27 mouse cellular contexts compared by ENCODE assay signal in genomic region chr16:94484752-94485535, GRCm38 (mm10). TPM values are rescaled to one million over a fixed set of nuclear protein-coding genes. Genes with fewer than 3 reads are reported as not detected.
A peak's percentile ranks its signal among the peaks of the same experiment; 100 is the strongest.
DNase-seq lines count a peak whose midpoint lies in the region; ATAC-seq and TF ChIP-seq lines count a peak whose summit lies in the region.
"Had no signal": no experiment of that assay in that cellular context is flagged by ENCODE, and none has a peak within 500 bp of the region (broad histone marks: within the 10 kb centered on the region; RNA-seq: fewer than 3 reads in every experiment).

No protein-coding gene starts in this region.

- no peak for TF ChIP-seq POLR2A in thymus, adult 2 months (IDR thresholded peaks at IDR 0.05; ENCODE audit: control insufficient read depth, extremely low read depth, insufficient read depth, low read length, poor library complexity)
- no peak for TF ChIP-seq POLR2A in CH12.LX (IDR thresholded peaks at IDR 0.05; ENCODE audit: low read depth, low read length)

- in situ Hi-C loops in CH12.LX (cut with MboI; ENCODE audit: low pct_ligation_motif_present, low pct_unique_long_range_greater_than_20kb, low sequenced_read_pairs): no loop called here

- H3K4me1 ChIP-seq in thymus, adult 2 months (replicated peaks; ENCODE audit: control insufficient read depth, insufficient read depth, low read length): 0 out of 2 replicates have a peak, but pooled peaks cover 2% of the 10 kb centered on the region
- H3K4me1 ChIP-seq in CH12.LX (ENCODE audit: control insufficient read depth in 1 of 2, insufficient read depth in 2 of 2): peaks cover 4 to 7% of the 10 kb centered on the region in 2 experiments; a peak in 2 of 4 replicates
- H3K4me1 ChIP-seq in forebrain, embryonic 15.5 days: no peaks in the 10 kb centered on the region
- H3K4me1 ChIP-seq in midbrain, embryonic 11.5 days (ENCODE audit: control insufficient read depth, insufficient read depth, low read length): no peaks in the 10 kb centered on the region
- H3K4me1 ChIP-seq: heart, embryonic 10.5 days; heart, embryonic 15.5 days; hindbrain, embryonic 13.5 days; liver, embryonic 12.5 days; midbrain, embryonic 10.5 days; neural tube, embryonic 12.5 days had no signal

- no peaks in the 10 kb centered on the region for H3K79me2 ChIP-seq in CH12.LX (replicated peaks; ENCODE audit: control insufficient read depth, extremely low read depth, insufficient read depth, poor library complexity, severe bottlenecking)

- H3K9ac ChIP-seq in CH12.LX (ENCODE audit: insufficient read depth, low read depth): no peak overlapping the region; the same call in 1 of the 2 replicates
- no peak overlapping the region for H3K9ac ChIP-seq in forebrain, embryonic 15.5 days (replicated peaks)
- no peak overlapping the region for H3K9ac ChIP-seq in midbrain, embryonic 11.5 days (ENCODE audit: low read length)
- H3K9ac ChIP-seq: forebrain, postnatal 0 days; heart, embryonic 15.5 days; hindbrain, embryonic 13.5 days; liver, embryonic 12.5 days; liver, postnatal 0 days; neural tube, embryonic 12.5 days had no signal

- peak; percentile 58 for ATAC-seq in granulocyte monocyte progenitor cell, adult 5-6 weeks (replicated peaks; ENCODE audit: poor library complexity, severe bottlenecking)
- peak; percentile 44; the same call in 1 of the 2 replicates for ATAC-seq in megakaryocyte-erythroid progenitor cell, adult 5-6 weeks (replicated peaks; ENCODE audit: low FRiP score, low TSS enrichment, poor library complexity, severe bottlenecking)
- ATAC-seq in forebrain, embryonic 15.5 days (replicated peaks): no peak
- ATAC-seq in midbrain, embryonic 11.5 days (ENCODE audit: low FRiP score): no peak
- ATAC-seq: forebrain, postnatal 0 days; liver, embryonic 12.5 days; liver, postnatal 0 days; midbrain, embryonic 16.5 days; Patski had no signal

- 39% methylated on average over 11 of the region's 11 CpGs for WGBS in thymus, adult 2 months
- WGBS in forebrain, embryonic 15.5 days: 81% methylated on average over 11 of the region's 11 CpGs
- 85% methylated on average over 11 of the region's 11 CpGs for WGBS in midbrain, embryonic 11.5 days

- dilution Hi-C loops in CH12.LX (cut with MboI; ENCODE audit: extremely low pct_ligation_motif_present, extremely low pct_unique_long_range_greater_than_20kb, low sequenced_read_pairs): no loop called here

- peak; percentile 24 for DNase-seq in thymus, postnatal 14 days
- DNase-seq in thymus, adult 2 months: no peak
- DNase-seq in CH12.LX (ENCODE audit: extremely low read depth): peak; percentile 10
- DNase-seq in midbrain, embryonic 11.5 days (ENCODE audit: low spot score, missing footprints): no peak
- DNase-seq in heart, adult 11 months: no peak
- DNase-seq: adrenal gland, adult 8-10 months; cerebellum, adult 2 months; cerebellum, postnatal 25 days; forebrain, postnatal 0 days; gastrocnemius, postnatal 10 days; kidney, adult 18-20 months; kidney, postnatal 36 days; liver, postnatal 0 days; lung, postnatal 36 days; right cerebral cortex, postnatal 4 days had no signal

- no peak for TF ChIP-seq CTCF in thymus, adult 2 months (IDR thresholded peaks at IDR 0.05; ENCODE audit: borderline replicate concordance, control insufficient read depth, extremely low read depth, insufficient read depth, low read length, poor library complexity)
- no peak for TF ChIP-seq CTCF in CH12.LX (conservative IDR thresholded peaks at IDR 0.05 in 1 of 2, IDR thresholded peaks at IDR 0.05 in 1 of 2; ENCODE audit: low read depth in 2 of 2, low read length in 2 of 2)

- peak overlapping the region; percentile 13; the same call in 1 of the 2 replicates for H3K4me2 ChIP-seq in CH12.LX (ENCODE audit: insufficient read depth, low read depth, poor library complexity, severe bottlenecking)
- H3K4me2 ChIP-seq in forebrain, embryonic 15.5 days (replicated peaks): no peak overlapping the region
- H3K4me2 ChIP-seq in midbrain, embryonic 11.5 days: no peak overlapping the region
- H3K4me2 ChIP-seq: heart, embryonic 15.5 days; hindbrain, embryonic 13.5 days; liver, embryonic 12.5 days; neural tube, embryonic 12.5 days had no signal

- H3K27me3 ChIP-seq in thymus, adult 2 months (ENCODE audit: control insufficient read depth, insufficient read depth, low read length): no peaks in the 10 kb centered on the region
- H3K27me3 ChIP-seq in CH12.LX (replicated peaks): no peaks in the 10 kb centered on the region
- H3K27me3 ChIP-seq in forebrain, embryonic 15.5 days: no peaks in the 10 kb centered on the region
- no peaks in the 10 kb centered on the region for H3K27me3 ChIP-seq in midbrain, embryonic 11.5 days (ENCODE audit: control insufficient read depth, insufficient read depth, low read length)
- H3K27me3 ChIP-seq: heart, embryonic 15.5 days; hindbrain, embryonic 13.5 days; liver, embryonic 12.5 days; neural tube, embryonic 12.5 days; Patski had no signal

- H3K9me3 ChIP-seq in CH12.LX (replicated peaks; ENCODE audit: low read length): no peaks in the 10 kb centered on the region
- H3K9me3 ChIP-seq in forebrain, embryonic 15.5 days: no peaks in the 10 kb centered on the region
- no peaks in the 10 kb centered on the region for H3K9me3 ChIP-seq in midbrain, embryonic 11.5 days (ENCODE audit: control insufficient read depth, low read length)
- H3K9me3 ChIP-seq: heart, embryonic 10.5 days; heart, embryonic 15.5 days; hindbrain, embryonic 13.5 days; liver, embryonic 12.5 days; midbrain, embryonic 10.5 days; neural tube, embryonic 12.5 days had no signal

- H3K36me3 ChIP-seq in thymus, adult 2 months (ENCODE audit: control insufficient read depth, insufficient read depth, low read length): no peaks in the 10 kb centered on the region
- H3K36me3 ChIP-seq in CH12.LX (replicated peaks in 1 of 2; ENCODE audit: control insufficient read depth in 1 of 2, insufficient read depth in 1 of 2, low read length in 1 of 2): no peaks in the 10 kb centered on the region
- no peaks in the 10 kb centered on the region for H3K36me3 ChIP-seq in forebrain, embryonic 15.5 days
- H3K36me3 ChIP-seq in midbrain, embryonic 11.5 days (ENCODE audit: control insufficient read depth, insufficient read depth, low read length): no peaks in the 10 kb centered on the region
- H3K36me3 ChIP-seq: heart, embryonic 10.5 days; heart, embryonic 15.5 days; hindbrain, embryonic 13.5 days; liver, embryonic 12.5 days; midbrain, embryonic 10.5 days; neural tube, embryonic 12.5 days had no signal

- no peak for TF ChIP-seq EP300 in CH12.LX (IDR thresholded peaks at IDR 0.05; ENCODE audit: low read length)

- no peak overlapping the region for H3K27ac ChIP-seq in thymus, adult 2 months (ENCODE audit: control insufficient read depth, insufficient read depth, low read length)
- no peak overlapping the region for H3K27ac ChIP-seq in CH12.LX (ENCODE audit: insufficient read depth, low read depth)
- H3K27ac ChIP-seq in forebrain, embryonic 15.5 days (replicated peaks): no peak overlapping the region
- H3K27ac ChIP-seq in midbrain, embryonic 11.5 days (ENCODE audit: low read depth, low read length): no peak overlapping the region
- H3K27ac ChIP-seq: heart, embryonic 10.5 days; heart, embryonic 15.5 days; hindbrain, embryonic 13.5 days; liver, embryonic 12.5 days; midbrain, embryonic 10.5 days; neural tube, embryonic 12.5 days; stomach, postnatal 0 days had no signal

- TF ChIP-seq RAD21 in CH12.LX (IDR thresholded peaks at IDR 0.05; ENCODE audit: low read depth, low read length): no peak

- no peak overlapping the region for H3K4me3 ChIP-seq in thymus, adult 2 months (ENCODE audit: control insufficient read depth, insufficient read depth, low read length)
- no peak overlapping the region for H3K4me3 ChIP-seq in CH12.LX (replicated peaks in 1 of 3; ENCODE audit: low read depth in 2 of 3, low read length in 2 of 3, poor library complexity in 1 of 3)
- H3K4me3 ChIP-seq in forebrain, embryonic 15.5 days: no peak overlapping the region
- no peak overlapping the region for H3K4me3 ChIP-seq in midbrain, embryonic 11.5 days (ENCODE audit: low read depth, low read length)
- H3K4me3 ChIP-seq: heart, embryonic 10.5 days; heart, embryonic 15.5 days; hindbrain, embryonic 13.5 days; liver, embryonic 12.5 days; midbrain, embryonic 10.5 days; neural tube, embryonic 12.5 days had no signal

TF ChIP-seq in CH12.LX, 34 proteins besides CTCF, POLR2A, EP300 and RAD21 (continues in another document):
- peak; percentile 81 for TF ChIP-seq BHLHE40 (IDR thresholded peaks at IDR 0.05; ENCODE audit: low read depth, low read length)
- no peak for TF ChIP-seq UBTF (IDR thresholded peaks at IDR 0.05; ENCODE audit: low read depth, low read length)
- no peak for TF ChIP-seq CHD2 (IDR thresholded peaks at IDR 0.05; ENCODE audit: low read length)
- TF ChIP-seq GABPA (IDR thresholded peaks at IDR 0.05; ENCODE audit: insufficient replicate concordance, low read depth, low read length): no peak
- TF ChIP-seq MYC (IDR thresholded peaks at IDR 0.05; ENCODE audit: low read depth, low read length): no peak
- TF ChIP-seq USF1 (IDR thresholded peaks at IDR 0.05; ENCODE audit: low read depth, low read length): peak; percentile 40; the same call in 1 of the 2 replicates
- no peak for TF ChIP-seq ZNF384 (IDR thresholded peaks at IDR 0.05; ENCODE audit: low read depth, low read length)
- TF ChIP-seq E2F4 (IDR thresholded peaks at IDR 0.05; ENCODE audit: insufficient replicate concordance, low read depth, low read length): no peak
- TF ChIP-seq MAX (IDR thresholded peaks at IDR 0.05; ENCODE audit: low read length): peak; percentile 43
- no peak for TF ChIP-seq SIN3A (IDR thresholded peaks at IDR 0.05; ENCODE audit: low read length)
- no peak for TF ChIP-seq MAFK (IDR thresholded peaks at IDR 0.05; ENCODE audit: insufficient replicate concordance, low read length)
- no peak for TF ChIP-seq HCFC1 (IDR thresholded peaks at IDR 0.05; ENCODE audit: low read depth, low read length)
- TF ChIP-seq RCOR1 (conservative IDR thresholded peaks at IDR 0.05; ENCODE audit: low read depth, low read length): no peak
- no peak for TF ChIP-seq JUN (IDR thresholded peaks at IDR 0.05; ENCODE audit: insufficient read depth, low read depth, low read length)
- no peak for TF ChIP-seq IRF4 (IDR thresholded peaks at IDR 0.05; ENCODE audit: low read depth, low read length)

RNA-seq across cellular contexts. Expression of gene Vps26c, which starts 41.7 kb away (rescaled TPM):
- polyA plus RNA-seq in thymus, adult 2 months (2012; rRNA removed): 40.2 and 44.9 TPM in 2 replicates
- total RNA-seq in CH12.LX (2012; rRNA removed) (46.9 and 47.8 TPM in 2 replicates), CH12.LX (2014; rRNA removed) (74.4 and 75.5 TPM in 2 replicates)
- 40.0 and 43.5 TPM in 2 replicates for polyA plus RNA-seq in CH12.LX (2012; ENCODE audit: insufficient read length, low read depth)
- total RNA-seq in granulocyte monocyte progenitor cell, adult 5-6 weeks (2014; fragmentation: Nextera tagmentation): 19.9 and 25.3 TPM in 2 replicates
- total RNA-seq in granulocyte monocyte progenitor cell, adult 5-6 weeks (2017): 27.4 and 32.7 TPM in 2 replicates
- 23.1 and 29.9 TPM in 2 replicates for total RNA-seq in megakaryocyte-erythroid progenitor cell, adult 5-6 weeks (2014; fragmentation: Nextera tagmentation)
- total RNA-seq in megakaryocyte-erythroid progenitor cell, adult 5-6 weeks (2017): 15.1 and 35.5 TPM in 2 replicates
- polyA plus RNA-seq in forebrain, embryonic 15.5 days (2015; fragmentation: Nextera tagmentation; extraction: Ambion mirVana): 76.1 and 78.8 TPM in 2 replicates
- polyA plus RNA-seq in midbrain, embryonic 11.5 days (2014; fragmentation: Nextera tagmentation; extraction: Ambion mirVana): 60.0 and 60.4 TPM in 2 replicates

Comparison
In these comparisons a context has a peak if more than half of its experiments do, and no peak if none do; other contexts are left out.
1. DNase-seq: peak in thymus, postnatal 14 days (single experiment) and CH12.LX (single experiment); none in thymus, adult 2 months (single experiment), midbrain, embryonic 11.5 days (single experiment) and heart, adult 11 months (single experiment).
2. ATAC-seq: peak in granulocyte monocyte progenitor cell, adult 5-6 weeks (single experiment) and megakaryocyte-erythroid progenitor cell, adult 5-6 weeks (single experiment); none in forebrain, embryonic 15.5 days (single experiment) and midbrain, embryonic 11.5 days (single experiment).